Comparison of ENCODE assay signal across 9 mouse cellular contexts in the genomic region with DNA sequence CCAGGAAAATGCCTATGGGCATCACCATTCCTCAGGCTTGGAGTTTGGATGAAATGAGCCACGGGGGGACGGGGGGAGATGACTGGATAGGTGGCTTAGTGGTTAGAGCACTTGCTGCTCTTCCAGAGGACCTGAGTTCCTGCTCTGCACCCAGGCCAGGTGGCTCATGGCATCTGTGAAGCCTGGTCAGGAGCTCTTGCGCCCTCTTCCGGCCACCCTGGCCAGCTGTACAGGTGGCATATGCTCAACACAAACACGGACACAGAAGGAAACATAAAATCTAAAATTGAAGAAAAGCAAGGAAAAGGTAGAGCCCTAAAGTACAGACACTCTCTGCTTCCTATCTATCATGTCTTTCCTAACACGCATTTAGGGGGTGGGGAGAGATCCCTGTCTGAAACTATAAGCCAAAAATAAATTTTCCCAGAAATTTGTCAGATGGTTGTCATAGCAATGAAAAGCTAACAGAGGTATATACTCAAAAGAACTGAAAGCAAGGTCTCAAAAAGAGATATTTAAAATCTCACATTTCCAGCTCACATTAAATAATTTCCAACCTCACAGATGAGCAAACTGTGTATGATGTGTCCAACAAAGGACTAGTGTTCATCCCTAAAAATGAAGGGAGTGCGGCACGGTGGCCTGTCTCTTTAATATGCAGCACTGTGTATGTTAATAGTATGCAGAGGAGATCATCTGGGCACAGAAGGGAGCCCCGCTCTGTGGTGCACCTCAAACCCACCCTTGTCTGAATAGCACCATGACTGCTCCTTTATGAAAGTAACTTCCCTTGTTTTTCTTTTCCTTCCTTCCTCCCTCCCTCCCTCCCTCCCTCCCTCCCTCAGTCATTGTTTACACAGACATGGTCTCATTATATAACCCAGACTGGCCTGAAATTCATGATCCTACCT.
DNase-seq lines count a peak whose midpoint lies in the region; ATAC-seq and TF ChIP-seq lines count a peak whose summit lies in the region.
"Had no signal": no experiment of that assay in that cellular context is flagged by ENCODE, and none has a peak within 500 bp of the region (broad histone marks: within the 10 kb centered on the region; RNA-seq: fewer than 3 reads in every experiment).

No protein-coding gene starts in this region.

- H3K4me2 ChIP-seq in hindbrain, postnatal 0 days (ENCODE audit: low read depth, low read length): no peak overlapping the region
- H3K4me2 ChIP-seq in forebrain, postnatal 0 days (ENCODE audit: low read depth): peak overlapping the region; percentile 34

- no peak for DNase-seq in hindbrain, postnatal 0 days (ENCODE audit: low spot score)
- DNase-seq in hindbrain, embryonic 10.5 days (ENCODE audit: low spot score): no peak
- DNase-seq in thymus, adult 2 months: peak; percentile 38
- no peak for DNase-seq in thymus, postnatal 0 days (ENCODE audit: low spot score)
- peak; percentile 35 for DNase-seq in forebrain, postnatal 0 days
- DNase-seq in layer of hippocampus, postnatal 14 days (ENCODE audit: low spot score in 2 of 2): no peak

- ATAC-seq in hindbrain, postnatal 0 days: no peak
- peak; percentile 83 for ATAC-seq in forebrain, postnatal 0 days
- no peak for ATAC-seq in activated CD4-positive, CD25-positive, alpha-beta regulatory T cell, adult 4 months

- TF ChIP-seq POLR2A in thymus, adult 2 months (IDR thresholded peaks at IDR 0.05; ENCODE audit: control insufficient read depth, extremely low read depth, insufficient read depth, low read length, poor library complexity): no peak

- peak; percentile 34 for TF ChIP-seq CTCF in hindbrain, postnatal 0 days (IDR thresholded peaks at IDR 0.05; ENCODE audit: low read depth)
- peak; percentile 50; the same call in 1 of the 2 replicates for TF ChIP-seq CTCF in thymus, adult 2 months (IDR thresholded peaks at IDR 0.05; ENCODE audit: borderline replicate concordance, control insufficient read depth, extremely low read depth, insufficient read depth, low read length, poor library complexity)
- 0 out of 2 replicates have a peak, but pooled peaks have one; percentile 13 for TF ChIP-seq CTCF in forebrain, postnatal 0 days (IDR thresholded peaks at IDR 0.05; ENCODE audit: low read depth)

- H3K27me3 ChIP-seq in hindbrain, postnatal 0 days (ENCODE audit: insufficient read depth, low read length): no peaks in the 10 kb centered on the region
- H3K27me3 ChIP-seq in hindbrain, embryonic 10.5 days (ENCODE audit: insufficient read depth, poor library complexity, severe bottlenecking): no peaks in the 10 kb centered on the region
- no peaks in the 10 kb centered on the region for H3K27me3 ChIP-seq in thymus, adult 2 months (ENCODE audit: control insufficient read depth, insufficient read depth, low read length)
- H3K27me3 ChIP-seq in forebrain, postnatal 0 days (ENCODE audit: insufficient read depth, low read length): no peaks in the 10 kb centered on the region

- H3K4me1 ChIP-seq in hindbrain, postnatal 0 days (ENCODE audit: insufficient read depth, low read length): peaks cover 7% of the 10 kb centered on the region; the same call in 1 of the 2 replicates
- peaks cover 23% of the 10 kb centered on the region; the same call in 1 of the 2 replicates for H3K4me1 ChIP-seq in hindbrain, embryonic 10.5 days (replicated peaks)
- peaks cover 20% of the 10 kb centered on the region for H3K4me1 ChIP-seq in thymus, adult 2 months (replicated peaks; ENCODE audit: control insufficient read depth, insufficient read depth, low read length)
- H3K4me1 ChIP-seq in forebrain, postnatal 0 days (ENCODE audit: insufficient read depth): peaks cover 24% of the 10 kb centered on the region

- no peak overlapping the region for H3K9ac ChIP-seq in hindbrain, postnatal 0 days (replicated peaks; ENCODE audit: low read length)
- H3K9ac ChIP-seq in forebrain, postnatal 0 days: no peak overlapping the region

- no peaks in the 10 kb centered on the region for H3K36me3 ChIP-seq in hindbrain, postnatal 0 days (ENCODE audit: insufficient read depth, low read length)
- H3K36me3 ChIP-seq in hindbrain, embryonic 10.5 days: peaks cover 3% of the 10 kb centered on the region; the same call in 1 of the 2 replicates
- H3K36me3 ChIP-seq in thymus, adult 2 months (ENCODE audit: control insufficient read depth, insufficient read depth, low read length): peaks cover 4% of the 10 kb centered on the region
- H3K36me3 ChIP-seq in forebrain, postnatal 0 days (ENCODE audit: insufficient read depth): no peaks in the 10 kb centered on the region

- no peak overlapping the region for H3K4me3 ChIP-seq in hindbrain, postnatal 0 days (ENCODE audit: low read length)
- H3K4me3 ChIP-seq in hindbrain, embryonic 10.5 days: no peak overlapping the region
- no peak overlapping the region for H3K4me3 ChIP-seq in thymus, adult 2 months (ENCODE audit: control insufficient read depth, insufficient read depth, low read length)
- H3K4me3 ChIP-seq in forebrain, postnatal 0 days (ENCODE audit: low read depth, low read length): no peak overlapping the region

- no peaks in the 10 kb centered on the region for H3K9me3 ChIP-seq in hindbrain, postnatal 0 days (ENCODE audit: low read length)
- H3K9me3 ChIP-seq in hindbrain, embryonic 10.5 days: no peaks in the 10 kb centered on the region
- H3K9me3 ChIP-seq in forebrain, postnatal 0 days (ENCODE audit: low read length): no peaks in the 10 kb centered on the region

- no peak overlapping the region for H3K27ac ChIP-seq in hindbrain, postnatal 0 days
- no peak overlapping the region for H3K27ac ChIP-seq in hindbrain, embryonic 10.5 days
- no peak overlapping the region for H3K27ac ChIP-seq in thymus, adult 2 months (ENCODE audit: control insufficient read depth, insufficient read depth, low read length)
- peak overlapping the region; percentile 81 for H3K27ac ChIP-seq in forebrain, postnatal 0 days (ENCODE audit: low read depth, low read length)
- H3K27ac ChIP-seq: kidney, postnatal 0 days; macrophage had no signal

- WGBS in hindbrain, postnatal 0 days: 56% methylated on average over 9 of the region's 9 CpGs
- WGBS in hindbrain, embryonic 10.5 days: 82% methylated on average over 9 of the region's 9 CpGs
- 52% methylated on average over 9 of the region's 9 CpGs for WGBS in thymus, adult 2 months
- 59% methylated on average over 9 of the region's 9 CpGs for WGBS in forebrain, postnatal 0 days

Comparison
In these comparisons a context has a peak if more than half of its experiments do, and no peak if none do; other contexts are left out.
1. DNase-seq: peak in thymus, adult 2 months (single experiment) and forebrain, postnatal 0 days (single experiment); none in hindbrain, postnatal 0 days (single experiment), hindbrain, embryonic 10.5 days (single experiment), thymus, postnatal 0 days (single experiment) and layer of hippocampus, postnatal 14 days (0 of 2).
2. Peak in every context shown above with its lines, with median percentiles within 50 percentile points of each other: CTCF ChIP-seq.